Mouse (Mus musculus): Measurements from ENCODE around the gene Pex11b. TPM values are rescaled to one million over a fixed set of nuclear protein-coding genes. Genes with fewer than 3 reads are reported as not detected.

Gene Pex11b
- polyA plus RNA-seq (2012; rRNA removed) = 50.4 and 51.8 TPM in 2 replicates

GRCm38 (mm10) chr3:96634928-96635879, at the start of gene Pex11b, which contains the start of gene Gm42957:
TSS of gene Pex11b (plus strand) at chr3:96635376.
TSS of gene Gm42957 (plus strand) at chr3:96635474.

DNA sequence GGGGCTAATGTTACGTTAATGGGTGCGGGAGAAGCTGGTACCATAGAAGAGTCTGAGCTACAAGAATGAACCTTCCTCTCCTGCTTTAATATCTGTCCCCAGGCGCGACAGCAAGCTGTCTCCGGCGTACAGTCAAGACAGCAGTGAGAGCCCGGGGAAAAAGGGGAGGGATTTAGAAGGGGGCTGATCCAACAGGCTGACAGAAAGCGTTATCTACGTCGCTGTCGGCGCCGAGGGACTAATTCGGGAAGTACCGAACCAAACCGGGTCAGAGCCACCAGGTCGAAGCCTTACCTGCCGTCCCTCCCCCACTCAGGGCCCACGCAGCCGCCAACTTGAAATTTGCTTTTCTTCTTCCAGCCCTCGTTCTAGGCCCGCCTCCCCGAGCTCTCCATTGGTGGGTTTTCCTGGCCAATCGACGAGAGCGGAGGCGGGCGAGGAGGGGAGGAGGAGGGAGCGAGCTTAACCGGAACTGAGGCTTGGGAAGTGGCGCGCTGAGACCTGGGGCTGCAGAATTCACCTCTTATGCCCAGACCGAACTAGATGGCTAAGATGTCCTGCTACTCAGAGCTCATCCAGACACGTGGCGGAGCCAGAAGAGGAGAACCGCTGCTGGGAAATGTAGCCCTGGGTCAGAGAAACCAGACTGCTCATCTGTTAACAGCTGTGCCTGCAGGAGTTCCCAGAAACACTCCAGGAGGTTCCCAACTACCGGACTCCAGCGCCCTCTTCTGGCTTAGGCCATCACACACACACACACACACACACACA, 41.2 kb upstream of the Pex11b start, which contains the start of gene Polr3gl:
Gene Polr3gl, minus strand, starts transcription at position 392 of the 771 bp plus-strand sequence.

DNA sequence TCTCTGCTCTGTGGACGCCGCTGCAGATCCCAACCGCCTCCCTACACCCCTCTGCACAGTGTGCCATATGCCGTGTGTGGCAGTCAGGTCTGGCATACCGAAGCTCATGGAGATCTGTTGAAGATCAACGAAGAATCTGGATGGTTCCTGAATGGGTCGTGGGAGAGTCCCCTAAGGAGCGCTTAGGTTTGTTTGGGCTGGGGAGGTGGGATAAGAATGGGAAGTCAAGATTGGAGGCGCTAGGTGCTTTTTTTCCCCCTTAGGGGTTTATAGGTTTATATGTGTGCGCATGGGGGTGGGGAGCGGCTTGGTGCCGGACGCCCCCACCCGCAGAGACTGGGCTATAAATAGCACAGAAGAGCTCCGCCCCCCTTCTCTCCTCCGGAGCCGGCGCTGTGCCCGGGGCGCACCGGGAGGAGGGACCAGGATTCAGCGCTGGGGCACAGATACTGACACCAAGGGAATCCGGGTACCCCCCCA, 38.9 kb upstream of the Pex11b start, which contains the start of gene Ankrd34a:
Gene Ankrd34a, plus strand, starts transcription at position 409 of the 480 bp plus-strand sequence.

GRCm38 (mm10) chr3:96600639-96601250, 34.4 kb upstream of the Pex11b start, which contains the start of gene Lix1l:
TSS of gene Lix1l (plus strand) at chr3:96601149.

GRCm38 (mm10) chr3:96629729-96630600, 5.2 kb upstream of the Pex11b start, which contains the start of gene Rbm8a:
TSS of gene Rbm8a (plus strand) at chr3:96629933.

GRCm38 (mm10) chr3:96645018-96645649, 10.0 kb downstream of the Pex11b start, which contains the start of gene Itga10:
TSS of gene Itga10 (plus strand) at chr3:96645584.

DNA sequence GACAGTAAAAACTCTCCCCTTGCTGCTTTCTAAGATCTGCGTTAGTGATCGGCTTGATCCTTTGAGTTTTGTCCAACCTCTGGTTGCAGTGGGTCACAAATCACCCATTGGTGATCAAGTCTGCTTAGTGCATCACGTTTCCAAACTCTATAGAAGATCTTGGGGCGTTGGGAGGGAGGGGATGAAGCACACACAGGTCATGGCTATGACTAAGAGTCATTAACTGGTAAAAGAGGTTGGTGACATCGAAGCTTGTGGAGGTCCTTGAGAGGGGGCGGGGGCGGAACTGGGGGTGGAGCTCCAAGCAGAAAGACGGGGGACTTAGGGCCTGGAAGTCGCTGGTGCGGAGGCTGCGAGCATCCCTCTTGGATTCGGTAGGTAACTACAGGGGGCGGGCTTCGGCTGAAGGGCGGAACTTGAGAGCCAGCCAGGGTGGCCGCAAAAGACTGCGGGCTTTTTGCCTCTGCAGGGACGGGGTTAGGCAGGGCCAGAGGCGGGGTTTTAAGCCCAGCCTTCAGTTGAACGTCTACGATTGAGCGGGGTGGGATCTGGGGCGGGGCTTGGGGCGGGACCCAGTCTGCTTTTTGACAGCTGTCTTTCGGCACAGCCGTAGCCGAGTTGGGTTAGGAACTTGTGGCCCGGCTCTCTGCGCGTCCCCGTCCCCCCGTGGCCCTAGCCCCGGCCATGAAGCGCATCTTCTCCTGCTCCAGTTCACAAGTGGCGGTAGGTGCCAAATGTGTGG, 34.7 kb downstream of the Pex11b start, which contains the start of gene Ankrd35:
Gene Ankrd35, plus strand, starts transcription at position 405 of the 742 bp plus-strand sequence.

Other genes with a start within 250 kb of the Pex11b start
- not detected in 2 replicates for gene BC107364, start 183.1 kb upstream of the Pex11b start, polyA plus RNA-seq (2012; rRNA removed)
- gene Hfe2, start 110.2 kb upstream of the Pex11b start, polyA plus RNA-seq (2012; rRNA removed) = 0.33 and 4.1 TPM in 2 replicates
- gene Txnip, start 77.4 kb upstream of the Pex11b start, polyA plus RNA-seq (2012; rRNA removed) = 99.4 and 105 TPM in 2 replicates
- gene Gm16253, start 58.4 kb upstream of the Pex11b start, polyA plus RNA-seq (2012; rRNA removed) = not detected in 2 replicates
- gene Polr3gl, start 41.2 kb upstream of the Pex11b start, polyA plus RNA-seq (2012; rRNA removed) = 48.2 and 48.9 TPM in 2 replicates
- gene Ankrd34a, start 38.7 kb upstream of the Pex11b start, polyA plus RNA-seq (2012; rRNA removed) = 8.9 and 9.6 TPM in 2 replicates
- gene Lix1l, start 34.2 kb upstream of the Pex11b start, polyA plus RNA-seq (2012; rRNA removed) = 85.4 and 88.5 TPM in 2 replicates
- gene Rbm8a, start 5.4 kb upstream of the Pex11b start, polyA plus RNA-seq (2012; rRNA removed) = 73.4 and 80.8 TPM in 2 replicates
- 0.26 and 0.40 TPM in 2 replicates for gene Gm42957, start 98 bp downstream of the Pex11b start, polyA plus RNA-seq (2012; rRNA removed)
- gene Itga10, start 10.2 kb downstream of the Pex11b start, polyA plus RNA-seq (2012; rRNA removed) = 5.5 and 12.6 TPM in 2 replicates
- 1.2 and 2.1 TPM in 2 replicates for gene Ankrd35, start 34.8 kb downstream of the Pex11b start, polyA plus RNA-seq (2012; rRNA removed)
- gene Pias3, start 61.0 kb downstream of the Pex11b start, polyA plus RNA-seq (2012; rRNA removed) = 37.4 and 47.6 TPM in 2 replicates
- 8.5 and 10.7 TPM in 2 replicates for gene Nudt17, start 73.2 kb downstream of the Pex11b start, polyA plus RNA-seq (2012; rRNA removed)
- gene Polr3c, start 92.3 kb downstream of the Pex11b start, polyA plus RNA-seq (2012; rRNA removed) = 45.5 and 49.0 TPM in 2 replicates
- 42.7 and 46.4 TPM in 2 replicates for gene Rnf115, start 92.3 kb downstream of the Pex11b start, polyA plus RNA-seq (2012; rRNA removed)
- gene Pdzk1, start 193.9 kb downstream of the Pex11b start, polyA plus RNA-seq (2012; rRNA removed) = 0.05 and 0.09 TPM in 2 replicates
- gene Cd160, start 194.0 kb downstream of the Pex11b start, polyA plus RNA-seq (2012; rRNA removed) = 0.04 TPM in 1 of 2 replicates, not detected in the other